Mouse (Mus musculus): ENCODE measurements around the gene Xylb. TPM values are rescaled to one million over a fixed set of nuclear protein-coding genes. Genes with fewer than 3 reads are reported as not detected.
"Not testable (repeated sequence)": the region's sequence is repeated elsewhere in the genome, so short reads cannot be mapped to it uniquely, and the experiment has no call there.

Xylb gene
- total and polyA plus RNA-seq, 2 experiments = 154 to 204 TPM

DNA sequence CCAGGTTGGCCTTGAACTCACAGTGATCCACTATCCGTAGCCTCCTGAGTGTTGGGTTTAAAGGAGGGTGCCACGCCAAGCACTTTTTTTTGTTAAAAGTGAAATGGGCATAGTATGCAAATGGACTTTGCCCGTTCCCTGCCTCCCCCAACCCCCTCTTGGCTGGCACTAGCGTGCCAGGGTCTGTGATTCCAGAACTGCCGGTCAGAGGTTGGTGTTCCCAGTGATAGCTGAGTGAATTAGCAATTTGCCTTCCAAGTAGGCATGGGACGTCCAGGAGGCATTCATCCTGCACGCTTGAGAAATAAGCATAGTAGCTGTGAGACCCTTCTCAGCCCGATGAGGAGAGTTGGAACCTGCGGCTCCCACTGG is 863 bp downstream of the Xylb start:
- no peaks in the 10 kb centered on the region for H3K4me1 ChIP-seq (ENCODE audit: control insufficient read depth, insufficient read depth, low read length)
- 10% methylated on average over 9 of the region's 9 CpGs for WGBS
- H3K79me2 ChIP-seq (ENCODE audit: control insufficient read depth, insufficient read depth, low read length) = peaks cover 16% of the 10 kb centered on the region; the same call in 1 of the 2 replicates
- peaks cover 34% of the 10 kb centered on the region for H3K36me3 ChIP-seq (ENCODE audit: control insufficient read depth, insufficient read depth, low read length)
- peak overlapping the region; percentile 92 for H3K9ac ChIP-seq (ENCODE audit: low read depth, low read length)
- H3K27me3 ChIP-seq (ENCODE audit: control insufficient read depth, insufficient read depth, low read length) = no peaks in the 10 kb centered on the region
- DNase-seq (ENCODE audit: extremely low read depth, low read depth, low spot score) = peak; percentile 94
- TF ChIP-seq CTCF (IDR thresholded peaks at IDR 0.05; ENCODE audit: low read depth, low read length) = no peak
- no peak for TF ChIP-seq POLR2A (IDR thresholded peaks at IDR 0.05; ENCODE audit: extremely low read depth, insufficient read depth, low read length)
- peak overlapping the region; percentile 68 for H3K4me3 ChIP-seq (ENCODE audit: insufficient read depth, low read depth, low read length)
- H3K27ac ChIP-seq (replicated peaks; ENCODE audit: insufficient read depth, low read depth, low read length) = peak overlapping the region; percentile 80

DNA sequence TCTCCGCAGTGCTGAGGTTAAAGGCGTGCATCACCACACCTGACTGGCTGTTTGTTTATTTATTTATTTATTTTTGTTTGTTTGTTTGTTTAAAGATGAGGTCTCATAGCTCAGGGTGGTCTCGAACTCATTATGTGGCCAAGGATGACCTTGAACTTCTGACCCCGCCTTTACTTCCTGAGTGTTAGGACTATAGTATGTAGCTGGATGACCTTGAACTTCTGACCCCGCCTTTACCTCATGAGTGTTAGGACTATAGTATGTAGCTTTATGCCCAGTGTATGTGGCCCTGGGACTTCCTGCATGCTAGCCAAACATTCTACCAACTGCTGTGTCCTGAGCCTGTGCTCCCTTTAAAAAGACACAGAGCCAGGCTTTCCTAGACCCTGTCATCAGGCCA is 4.2 kb downstream of the Xylb start:
- Histone ChIP-seq H3K27me3 (ENCODE audit: control insufficient read depth, insufficient read depth, low read length) (no peaks in the 10 kb centered on the region), H3K9ac (ENCODE audit: low read depth, low read length) (no peak overlapping the region), H3K4me1 (ENCODE audit: control insufficient read depth, insufficient read depth, low read length) (no peaks in the 10 kb centered on the region), H3K36me3 (ENCODE audit: control insufficient read depth, insufficient read depth, low read length) (peaks cover 53% of the 10 kb centered on the region), H3K79me2 (ENCODE audit: control insufficient read depth, insufficient read depth, low read length) (peaks cover 16% of the 10 kb centered on the region; the same call in 1 of the 2 replicates), H3K27ac (replicated peaks; ENCODE audit: insufficient read depth, low read depth, low read length) (no peak overlapping the region), H3K4me3 (ENCODE audit: insufficient read depth, low read depth, low read length) (no peak overlapping the region)
- no peak for DNase-seq (ENCODE audit: extremely low read depth, low read depth, low spot score)
- no peak for TF ChIP-seq CTCF (IDR thresholded peaks at IDR 0.05; ENCODE audit: low read depth, low read length)
- no peak for TF ChIP-seq POLR2A (IDR thresholded peaks at IDR 0.05; ENCODE audit: extremely low read depth, insufficient read depth, low read length)
- 90% methylated on average over 5 of the region's 5 CpGs for WGBS

DNA sequence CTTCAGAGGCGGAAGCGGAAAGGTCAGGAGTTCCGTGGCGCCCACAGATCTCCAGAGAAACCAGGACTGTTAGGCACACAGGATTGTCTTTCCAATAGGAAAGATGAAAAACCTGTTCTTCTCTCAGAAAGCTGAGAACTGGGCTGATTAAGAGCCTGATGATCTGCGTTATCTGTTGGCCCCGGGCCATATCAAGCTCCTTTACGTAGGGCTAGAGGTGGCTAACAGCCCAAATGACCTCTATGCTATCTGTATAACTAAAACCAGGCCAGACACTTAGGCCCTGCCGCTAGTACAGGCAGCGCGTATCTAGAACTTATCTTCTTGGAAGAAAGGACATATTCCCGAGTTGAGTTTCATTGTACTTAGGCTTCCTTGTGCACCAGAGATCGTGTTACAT is 6.0 kb downstream of the Xylb start:
- Histone ChIP-seq H3K4me1 (ENCODE audit: control insufficient read depth, insufficient read depth, low read length) (no peaks in the 10 kb centered on the region), H3K79me2 (ENCODE audit: control insufficient read depth, insufficient read depth, low read length) (peaks cover 15% of the 10 kb centered on the region; the same call in 1 of the 2 replicates), H3K9ac (ENCODE audit: low read depth, low read length) (no peak overlapping the region), H3K4me3 (ENCODE audit: insufficient read depth, low read depth, low read length) (no peak overlapping the region), H3K27ac (replicated peaks; ENCODE audit: insufficient read depth, low read depth, low read length) (no peak overlapping the region), H3K27me3 (ENCODE audit: control insufficient read depth, insufficient read depth, low read length) (no peaks in the 10 kb centered on the region), H3K36me3 (ENCODE audit: control insufficient read depth, insufficient read depth, low read length) (peaks cover 59% of the 10 kb centered on the region)
- TF ChIP-seq POLR2A (IDR thresholded peaks at IDR 0.05; ENCODE audit: extremely low read depth, insufficient read depth, low read length) (no peak), CTCF (IDR thresholded peaks at IDR 0.05; ENCODE audit: low read depth, low read length) (no peak)
- WGBS = 83% methylated on average over 12 of the region's 12 CpGs
- no peak for DNase-seq (ENCODE audit: extremely low read depth, low read depth, low spot score)

- Histone ChIP-seq H3K4me1 (ENCODE audit: control insufficient read depth, insufficient read depth, low read length) (no peaks in the 10 kb centered on the region), H3K27ac (replicated peaks; ENCODE audit: insufficient read depth, low read depth, low read length) (no peak within 1 kb of the TSS), H3K36me3 (ENCODE audit: control insufficient read depth, insufficient read depth, low read length) (peaks cover 61% of the 10 kb centered on the region), H3K27me3 (ENCODE audit: control insufficient read depth, insufficient read depth, low read length) (no peaks in the 10 kb centered on the region), H3K4me3 (ENCODE audit: insufficient read depth, low read depth, low read length) (no peak within 1 kb of the TSS), H3K79me2 (ENCODE audit: control insufficient read depth, insufficient read depth, low read length) (peaks cover 8% of the 10 kb centered on the region; the same call in 1 of the 2 replicates), H3K9ac (ENCODE audit: low read depth, low read length) (no peak within 1 kb of the TSS)
- WGBS = 66% methylated on average over 7 of the region's 7 CpGs
- TF ChIP-seq CTCF (IDR thresholded peaks at IDR 0.05; ENCODE audit: low read depth, low read length) (no peak), POLR2A (IDR thresholded peaks at IDR 0.05; ENCODE audit: extremely low read depth, insufficient read depth, low read length) (no peak)
- no peak for DNase-seq (ENCODE audit: extremely low read depth, low read depth, low spot score)
These were observed 8.1 kb downstream of the Xylb start, which contains the start of gene Slc22a14 for GRCm38 (mm10) chr9:119365284-119365683. Gene Slc22a14, minus strand, starts transcription at chr9:119365553.

DNA sequence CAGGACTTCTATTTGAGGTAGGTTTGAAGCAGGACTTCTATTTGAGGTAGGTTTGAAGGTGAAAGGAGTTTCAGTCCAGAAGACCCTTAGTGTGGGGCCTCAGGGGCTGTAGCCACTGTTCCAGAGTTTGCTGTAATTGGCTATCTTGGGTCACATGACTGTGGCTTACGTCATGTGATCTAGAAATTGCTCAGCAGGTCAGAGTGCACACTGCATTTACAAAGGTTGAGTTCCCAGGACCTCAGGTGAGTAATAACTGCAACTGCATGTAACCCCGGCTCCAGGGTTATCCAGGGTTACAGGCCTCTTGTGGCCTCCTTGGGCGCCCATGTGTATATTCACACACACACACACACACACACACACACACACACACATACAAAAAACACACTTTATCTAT is 11.2 kb downstream of the Xylb start:
- 29% methylated on average over 3 of the region's 3 CpGs for WGBS
- 0 out of 2 replicates have a peak overlapping the region, but pooled peaks have one; percentile 4 for H3K27ac ChIP-seq (replicated peaks; ENCODE audit: insufficient read depth, low read depth, low read length)
- no peaks in the 10 kb centered on the region for H3K79me2 ChIP-seq (ENCODE audit: control insufficient read depth, insufficient read depth, low read length)
- no peak overlapping the region for H3K4me3 ChIP-seq (ENCODE audit: insufficient read depth, low read depth, low read length)
- no peaks in the 10 kb centered on the region for H3K27me3 ChIP-seq (ENCODE audit: control insufficient read depth, insufficient read depth, low read length)
- peak; percentile 88 for DNase-seq (ENCODE audit: extremely low read depth, low read depth, low spot score)
- TF ChIP-seq POLR2A (IDR thresholded peaks at IDR 0.05; ENCODE audit: extremely low read depth, insufficient read depth, low read length) = no peak
- no peak for TF ChIP-seq CTCF (IDR thresholded peaks at IDR 0.05; ENCODE audit: low read depth, low read length)
- no peaks in the 10 kb centered on the region for H3K4me1 ChIP-seq (ENCODE audit: control insufficient read depth, insufficient read depth, low read length)
- no peak overlapping the region for H3K9ac ChIP-seq (ENCODE audit: low read depth, low read length)
- peaks cover 54% of the 10 kb centered on the region for H3K36me3 ChIP-seq (ENCODE audit: control insufficient read depth, insufficient read depth, low read length)

GRCm38 (mm10) chr9:119370770-119371169 is 13.6 kb downstream of the Xylb start:
- not testable (repeated sequence) for H3K4me1 ChIP-seq (ENCODE audit: control insufficient read depth, insufficient read depth, low read length); H3K4me3 ChIP-seq (ENCODE audit: insufficient read depth, low read depth, low read length); DNase-seq (ENCODE audit: extremely low read depth, low read depth, low spot score); H3K27ac ChIP-seq (replicated peaks; ENCODE audit: insufficient read depth, low read depth, low read length); H3K27me3 ChIP-seq (ENCODE audit: control insufficient read depth, insufficient read depth, low read length); H3K9ac ChIP-seq (ENCODE audit: low read depth, low read length); H3K79me2 ChIP-seq (ENCODE audit: control insufficient read depth, insufficient read depth, low read length)
- H3K36me3 ChIP-seq (ENCODE audit: control insufficient read depth, insufficient read depth, low read length) = peaks cover 57% of the 10 kb centered on the region
- WGBS = 93% methylated on average over 4 of the region's 4 CpGs

All from liver, adult 2 months (tissue).